Mouse (Mus musculus): ENCODE measurements around the gene Bcat2.

DNA sequence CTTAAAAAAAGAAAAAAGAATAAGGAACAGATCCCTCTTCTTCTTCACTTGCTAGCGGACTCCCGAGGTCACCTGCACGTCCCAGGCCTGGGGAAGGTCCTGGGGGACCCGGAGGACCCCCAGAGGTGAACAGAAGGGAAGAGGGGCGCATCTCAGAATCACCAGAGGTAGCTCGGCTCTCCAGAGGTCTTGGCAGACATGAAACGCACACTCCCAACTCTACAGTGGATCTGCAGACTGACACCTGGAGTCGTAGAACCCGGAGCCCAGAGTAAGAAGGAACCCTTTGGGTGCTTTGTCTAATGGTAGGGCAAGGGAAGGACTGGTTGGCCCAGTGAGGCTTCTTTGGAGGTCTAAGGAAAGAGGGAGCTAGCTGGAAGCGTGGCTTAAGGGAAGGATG is 32.4 kb upstream of the Bcat2 start:
- TF ChIP-seq CTCF (IDR thresholded peaks at IDR 0.05) (no peak), EP300 (IDR thresholded peaks at IDR 0.05) (no peak)
